Mouse (Mus musculus) liver, embryonic 18 days (tissue): ENCODE data around the gene Mkks. TPM values are rescaled to one million over a fixed set of nuclear protein-coding genes. Genes with fewer than 3 reads are reported as not detected.

Experiments used
- polyA plus RNA-seq: library from polyadenylated mRNA; depleted of rRNA; stranded (reverse); fragments of >200 nt; gene quantifications from 2 replicates; pipeline ENCODE4 v1.2.3, GENCODE M21; 2012; rRNA removed

The Mkks gene
- 3.1 and 3.3 TPM in 2 replicates for polyA plus RNA-seq

GRCm38 (mm10) chr2:136891068-136891950, at the start of gene Mkks, which contains the start of the genes Slx4ip and AL731706.1:
Mkks (minus strand) TSS chr2:136891389.
Slx4ip (plus strand) TSS chr2:136891218.
AL731706.1 (minus strand) TSS chr2:136891389.

GRCm38 (mm10) chr2:136885579-136885978, 5.6 kb downstream of the Mkks start, which contains the start of gene AL731706.2:
AL731706.2 (minus strand) TSS chr2:136885679.

Other genes starting within 250 kb of the Mkks start
- 0.01 and 0.05 TPM in 2 replicates for gene Snap25, start 177.9 kb downstream of the Mkks start, polyA plus RNA-seq
- gene AL731706.2, start 5.7 kb downstream of the Mkks start, polyA plus RNA-seq: 6.1 TPM in 1 of 2 replicates, not detected in the other
- 0.95 and 1.0 TPM in 2 replicates for gene Slx4ip, start 171 bp downstream of the Mkks start, polyA plus RNA-seq
- 13.7 and 16.1 TPM in 2 replicates for gene AL731706.1, start within 50 bp of the Mkks start, polyA plus RNA-seq
- gene Jag1, start 225.3 kb upstream of the Mkks start, polyA plus RNA-seq: 0.85 TPM in 2 replicates